Mouse (Mus musculus): ENCODE measurements around the gene Adam11. TPM values are rescaled to one million over a fixed set of nuclear protein-coding genes. Genes with fewer than 3 reads are reported as not detected.

The Adam11 gene
- polyA plus RNA-seq, 1 experiment from 2014 or later, result 35.3 TPM

- Histone ChIP-seq H3K4me2 (replicated peaks) (no peak overlapping the region), H3K36me3 (no peaks in the 10 kb centered on the region), H3K4me1 (peaks cover 43% of the 10 kb centered on the region), H3K27me3 (peaks cover 34% of the 10 kb centered on the region), H3K27ac (no peak overlapping the region), H3K9me3 (replicated peaks) (no peaks in the 10 kb centered on the region), H3K4me3 (no peak overlapping the region), H3K9ac (no peak overlapping the region)
- no peak for ATAC-seq (ENCODE audit: low FRiP score)
- WGBS, result 78% methylated on average over 2 of the region's 2 CpGs
Measured at GRCm38 (mm10) chr11:102758977-102759376, 2.3 kb upstream of the Adam11 start.

- H3K9ac ChIP-seq, result peak overlapping the region; percentile 82
- peak; percentile 2; the same call in 1 of the 2 replicates for ATAC-seq (ENCODE audit: low FRiP score)
- peaks cover 35% of the 10 kb centered on the region for H3K27me3 ChIP-seq
- H3K36me3 ChIP-seq, result no peaks in the 10 kb centered on the region
- 14% methylated on average over 6 of the region's 6 CpGs for WGBS
- H3K4me1 ChIP-seq, result peaks cover 29% of the 10 kb centered on the region
- peak overlapping the region; percentile 63 for H3K4me3 ChIP-seq
- 0 out of 2 replicates have a peak overlapping the region, but pooled peaks have one; percentile 55 for H3K27ac ChIP-seq
- H3K4me2 ChIP-seq (replicated peaks), result peak overlapping the region; percentile 97
- no peaks in the 10 kb centered on the region for H3K9me3 ChIP-seq (replicated peaks)
Measured at GRCm38 (mm10) chr11:102760805-102761308, 382 bp upstream of the Adam11 start.

GRCm38 (mm10) chr11:102762248-102762647 lies 1.0 kb downstream of the Adam11 start:
- Histone ChIP-seq H3K27ac (no peak overlapping the region), H3K4me3 (peak overlapping the region; percentile 63), H3K27me3 (peaks cover 35% of the 10 kb centered on the region), H3K4me2 (replicated peaks) (peak overlapping the region; percentile 97), H3K4me1 (peaks cover 32% of the 10 kb centered on the region), H3K9ac (peak overlapping the region; percentile 82), H3K36me3 (no peaks in the 10 kb centered on the region), H3K9me3 (replicated peaks) (no peaks in the 10 kb centered on the region)
- ATAC-seq (ENCODE audit: low FRiP score), result 0 out of 2 replicates have a peak, but pooled peaks have one; percentile 23
- 11% methylated on average over 15 of the region's 15 CpGs for WGBS

- no peaks in the 10 kb centered on the region for H3K36me3 ChIP-seq
- H3K9me3 ChIP-seq (replicated peaks), result no peaks in the 10 kb centered on the region
- peaks cover 41% of the 10 kb centered on the region for H3K4me1 ChIP-seq
- WGBS, result 50% methylated on average over 11 of the region's 11 CpGs
- peak overlapping the region; percentile 17; the same call in 1 of the 2 replicates for H3K27ac ChIP-seq
- peak overlapping the region; percentile 97 for H3K4me2 ChIP-seq (replicated peaks)
- H3K4me3 ChIP-seq, result no peak overlapping the region
- peak; percentile 47; the same call in 1 of the 2 replicates for ATAC-seq (ENCODE audit: low FRiP score)
- peak overlapping the region; percentile 32; the same call in 1 of the 2 replicates for H3K9ac ChIP-seq
- peaks cover 35% of the 10 kb centered on the region for H3K27me3 ChIP-seq
Measured at GRCm38 (mm10) chr11:102763009-102763767, 1.9 kb downstream of the Adam11 start.

- Histone ChIP-seq H3K4me1 (peaks cover 54% of the 10 kb centered on the region), H3K4me2 (replicated peaks) (no peak overlapping the region), H3K9me3 (replicated peaks) (no peaks in the 10 kb centered on the region), H3K27me3 (peaks cover 29% of the 10 kb centered on the region), H3K4me3 (no peak overlapping the region), H3K27ac (no peak overlapping the region), H3K9ac (no peak overlapping the region), H3K36me3 (no peaks in the 10 kb centered on the region)
- 81% methylated on average over 5 of the region's 5 CpGs for WGBS
- ATAC-seq (ENCODE audit: low FRiP score), result no peak
Measured at GRCm38 (mm10) chr11:102765416-102765815, 4.2 kb downstream of the Adam11 start.

GRCm38 (mm10) chr11:102767055-102767670 lies 5.9 kb downstream of the Adam11 start:
- peaks cover 59% of the 10 kb centered on the region for H3K4me1 ChIP-seq
- no peaks in the 10 kb centered on the region for H3K36me3 ChIP-seq
- no peak for ATAC-seq (ENCODE audit: low FRiP score)
- WGBS, result 74% methylated on average over 6 of the region's 6 CpGs
- H3K27me3 ChIP-seq, result peaks cover 21% of the 10 kb centered on the region
- H3K9ac ChIP-seq, result no peak overlapping the region
- no peaks in the 10 kb centered on the region for H3K9me3 ChIP-seq (replicated peaks)
- H3K4me2 ChIP-seq (replicated peaks), result no peak overlapping the region
- no peak overlapping the region for H3K4me3 ChIP-seq
- H3K27ac ChIP-seq, result 0 out of 2 replicates have a peak overlapping the region, but pooled peaks have one; percentile 23

- Histone ChIP-seq H3K4me2 (replicated peaks) (no peak overlapping the region), H3K27me3 (peaks cover 4% of the 10 kb centered on the region; the same call in 1 of the 2 replicates), H3K27ac (no peak overlapping the region), H3K4me1 (peaks cover 60% of the 10 kb centered on the region), H3K36me3 (no peaks in the 10 kb centered on the region), H3K9ac (no peak overlapping the region), H3K9me3 (replicated peaks) (no peaks in the 10 kb centered on the region), H3K4me3 (no peak overlapping the region)
- WGBS, result 91% methylated on average over 6 of the region's 6 CpGs
- no peak for ATAC-seq (ENCODE audit: low FRiP score)
Measured at GRCm38 (mm10) chr11:102769141-102769540, 7.9 kb downstream of the Adam11 start.

GRCm38 (mm10) chr11:102769993-102770661 lies 8.9 kb downstream of the Adam11 start:
- H3K4me1 ChIP-seq, result peaks cover 65% of the 10 kb centered on the region

GRCm38 (mm10) chr11:102770662-102771435 lies 9.6 kb downstream of the Adam11 start:
- Histone ChIP-seq H3K9ac (peak overlapping the region; percentile 19; the same call in 1 of the 2 replicates), H3K4me1 (peaks cover 71% of the 10 kb centered on the region), H3K9me3 (replicated peaks) (no peaks in the 10 kb centered on the region), H3K4me2 (replicated peaks) (no peak overlapping the region), H3K4me3 (no peak overlapping the region), H3K36me3 (no peaks in the 10 kb centered on the region), H3K27ac (no peak overlapping the region), H3K27me3 (peaks cover 4% of the 10 kb centered on the region; the same call in 1 of the 2 replicates)
- no peak for ATAC-seq (ENCODE audit: low FRiP score)
- 41% methylated on average over 15 of the region's 15 CpGs for WGBS

More at GRCm38 (mm10) chr11:102769993-102770661, 8.9 kb downstream of the Adam11 start:
- H3K27ac ChIP-seq, result no peak overlapping the region
- no peak overlapping the region for H3K4me3 ChIP-seq
- H3K36me3 ChIP-seq, result no peaks in the 10 kb centered on the region
- ATAC-seq (ENCODE audit: low FRiP score), result no peak
- H3K9me3 ChIP-seq (replicated peaks), result no peaks in the 10 kb centered on the region
- no peak overlapping the region for H3K4me2 ChIP-seq (replicated peaks)
- WGBS, result 84% methylated on average over 12 of the region's 12 CpGs
- H3K27me3 ChIP-seq, result peaks cover 4% of the 10 kb centered on the region; the same call in 1 of the 2 replicates
- H3K9ac ChIP-seq, result 0 out of 2 replicates have a peak overlapping the region, but pooled peaks have one; percentile 19

GRCm38 (mm10) chr11:102771916-102772714 lies 10.9 kb downstream of the Adam11 start:
- WGBS, result 22% methylated on average over 16 of the region's 16 CpGs
- Histone ChIP-seq H3K27ac (peak overlapping the region; percentile 40), H3K4me3 (no peak overlapping the region), H3K9me3 (replicated peaks) (no peaks in the 10 kb centered on the region), H3K4me2 (replicated peaks) (peak overlapping the region; percentile 31), H3K4me1 (peaks cover 74% of the 10 kb centered on the region), H3K27me3 (peaks cover 4% of the 10 kb centered on the region; the same call in 1 of the 2 replicates), H3K36me3 (peaks cover 11% of the 10 kb centered on the region), H3K9ac (peak overlapping the region; percentile 86)
- no peak for ATAC-seq (ENCODE audit: low FRiP score)

All from hindbrain, embryonic 12.5 days (tissue).